Comparison of ENCODE assay signal across 13 mouse cellular contexts in genomic region chr11:73283926-73284325, GRCm38 (mm10). TPM values are rescaled to one million over a fixed set of nuclear protein-coding genes. Genes with fewer than 3 reads are reported as not detected.
DNase-seq lines count a peak whose midpoint lies in the region; ATAC-seq lines count a peak whose summit lies in the region.
"Had no signal": no experiment of that assay in that cellular context is flagged by ENCODE, and none has a peak within 500 bp of the region (broad histone marks: within the 10 kb centered on the region; RNA-seq: fewer than 3 reads in every experiment).

No protein-coding gene starts in this region.

- 31% methylated on average over 1 of the region's 1 CpGs for WGBS in intestine, embryonic 15.5 days
- 24% methylated on average over 1 of the region's 1 CpGs for WGBS in intestine, embryonic 16.5 days

- peaks cover 14% of the 10 kb centered on the region for H3K4me1 ChIP-seq in intestine, embryonic 15.5 days (replicated peaks)
- H3K4me1 ChIP-seq in intestine, embryonic 16.5 days (ENCODE audit: control insufficient read depth, insufficient read depth, low read length), result peaks cover 12% of the 10 kb centered on the region
- H3K4me1 ChIP-seq: liver, embryonic 15.5 days had no signal

- H3K9me3 ChIP-seq in intestine, embryonic 15.5 days, result no peaks in the 10 kb centered on the region
- no peaks in the 10 kb centered on the region for H3K9me3 ChIP-seq in intestine, embryonic 16.5 days (ENCODE audit: control insufficient read depth, low read length)
- H3K9me3 ChIP-seq: liver, embryonic 15.5 days had no signal

- DNase-seq in 3134 (ENCODE audit: extremely low read depth, insufficient read length, low spot score), result peak; percentile 42
- peak; percentile 54 for DNase-seq in NIH3T3 (ENCODE audit: low read depth)
- DNase-seq in lung, postnatal 25 days (ENCODE audit: low spot score), result peak; percentile 3
- DNase-seq in natural killer cell, adult 2 months (ENCODE audit: low spot score in 2 of 2), result no peak
- no peak for DNase-seq in frontal cortex, adult 2 months (ENCODE audit: extremely low spot score in 1 of 2, low spot score in 1 of 2)
- DNase-seq: adrenal gland, postnatal 10 days; midbrain, embryonic 14.5 days had no signal

- H3K27me3 ChIP-seq in intestine, embryonic 15.5 days (replicated peaks), result no peaks in the 10 kb centered on the region
- H3K27me3 ChIP-seq in intestine, embryonic 16.5 days (replicated peaks; ENCODE audit: control insufficient read depth, insufficient read depth, low read length), result no peaks in the 10 kb centered on the region
- H3K27me3 ChIP-seq: liver, embryonic 15.5 days had no signal

- no peak overlapping the region for H3K4me2 ChIP-seq in intestine, embryonic 15.5 days (replicated peaks)
- H3K4me2 ChIP-seq in intestine, embryonic 16.5 days (ENCODE audit: low read depth, low read length), result no peak overlapping the region
- H3K4me2 ChIP-seq: liver, embryonic 15.5 days had no signal

- no peak for ATAC-seq in intestine, embryonic 15.5 days
- ATAC-seq in intestine, embryonic 16.5 days, result no peak

- no peaks in the 10 kb centered on the region for H3K36me3 ChIP-seq in intestine, embryonic 15.5 days
- H3K36me3 ChIP-seq in intestine, embryonic 16.5 days (ENCODE audit: control insufficient read depth, insufficient read depth, low read length), result no peaks in the 10 kb centered on the region
- H3K36me3 ChIP-seq: liver, embryonic 15.5 days had no signal

- H3K27ac ChIP-seq in intestine, embryonic 15.5 days, result 0 out of 2 replicates have a peak overlapping the region, but pooled peaks have one; percentile 15
- no peak overlapping the region for H3K27ac ChIP-seq in intestine, embryonic 16.5 days (ENCODE audit: low read length)
- H3K27ac ChIP-seq: liver, embryonic 15.5 days had no signal

- H3K9ac ChIP-seq in intestine, embryonic 15.5 days, result no peak overlapping the region
- no peak overlapping the region for H3K9ac ChIP-seq in intestine, embryonic 16.5 days (ENCODE audit: low read depth, low read length)
- H3K9ac ChIP-seq: liver, embryonic 15.5 days had no signal

- H3K4me3 ChIP-seq in intestine, embryonic 15.5 days (replicated peaks), result no peak overlapping the region
- no peak overlapping the region for H3K4me3 ChIP-seq in intestine, embryonic 16.5 days (ENCODE audit: low read length)
- H3K4me3 ChIP-seq: liver, embryonic 15.5 days had no signal

RNA-seq across cellular contexts. Expression of gene Trpv3, which starts 16.7 kb away (rescaled TPM):
- 0.04 and 0.10 TPM in 2 replicates for polyA plus RNA-seq in intestine, embryonic 15.5 days (2015; fragmentation: Nextera tagmentation; extraction: Ambion mirVana)
- 0.13 and 0.16 TPM in 2 replicates for polyA plus RNA-seq in intestine, embryonic 16.5 days (2015; fragmentation: Nextera tagmentation; extraction: Ambion mirVana)
- polyA plus RNA-seq in frontal cortex, adult 2 months (2012; rRNA removed), result 0.46 and 0.56 TPM in 2 replicates

RNA-seq across cellular contexts. Expression of gene Aspa, which starts 45.5 kb away (rescaled TPM):
- 0.94 and 1.3 TPM in 2 replicates for polyA plus RNA-seq in intestine, embryonic 15.5 days (2015; fragmentation: Nextera tagmentation; extraction: Ambion mirVana)
- polyA plus RNA-seq in intestine, embryonic 16.5 days (2015; fragmentation: Nextera tagmentation; extraction: Ambion mirVana), result 1.5 and 2.3 TPM in 2 replicates
- 26.8 and 29.9 TPM in 2 replicates for polyA plus RNA-seq in frontal cortex, adult 2 months (2012; rRNA removed)
- polyA plus RNA-seq: limb, embryonic 11.5 days had no signal

RNA-seq across cellular contexts. Expression of gene Gm49340, which starts 45.6 kb away (rescaled TPM):
- polyA plus RNA-seq in intestine, embryonic 15.5 days (2015; fragmentation: Nextera tagmentation; extraction: Ambion mirVana), result not detected in 2 replicates
- not detected in 2 replicates for polyA plus RNA-seq in intestine, embryonic 16.5 days (2015; fragmentation: Nextera tagmentation; extraction: Ambion mirVana)
- not detected in 2 replicates for polyA plus RNA-seq in frontal cortex, adult 2 months (2012; rRNA removed)
- polyA plus RNA-seq: intestine, embryonic 14.5 days; limb, embryonic 11.5 days; midbrain, embryonic 14.5 days; neural tube, embryonic 14.5 days had no signal

RNA-seq across cellular contexts. Expression of gene Spata22, which starts 45.6 kb away (rescaled TPM):
- polyA plus RNA-seq in intestine, embryonic 15.5 days (2015; fragmentation: Nextera tagmentation; extraction: Ambion mirVana), result 0.18 and 0.47 TPM in 2 replicates
- polyA plus RNA-seq in intestine, embryonic 16.5 days (2015; fragmentation: Nextera tagmentation; extraction: Ambion mirVana), result 0.21 and 0.31 TPM in 2 replicates
- polyA plus RNA-seq in frontal cortex, adult 2 months (2012; rRNA removed), result 0.20 TPM in 1 of 2 replicates, not detected in the other
- polyA plus RNA-seq: intestine, embryonic 14.5 days; limb, embryonic 11.5 days; midbrain, embryonic 14.5 days; neural tube, embryonic 14.5 days had no signal

RNA-seq across cellular contexts. Expression of gene Trpv1, which starts 49.8 kb away (rescaled TPM):
- polyA plus RNA-seq in intestine, embryonic 15.5 days (2015; fragmentation: Nextera tagmentation; extraction: Ambion mirVana), result 0.10 TPM in 2 replicates
- polyA plus RNA-seq in intestine, embryonic 16.5 days (2015; fragmentation: Nextera tagmentation; extraction: Ambion mirVana), result 0.12 TPM in 2 replicates
- polyA plus RNA-seq in frontal cortex, adult 2 months (2012; rRNA removed), result 0.36 TPM in 2 replicates
- polyA plus RNA-seq: midbrain, embryonic 14.5 days; neural tube, embryonic 14.5 days had no signal

Comparison
In these comparisons a context has a peak if more than half of its experiments do, and no peak if none do; other contexts are left out.
1. DNase-seq: peak in 3134 (single experiment), NIH3T3 (single experiment) and lung, postnatal 25 days (single experiment); none in natural killer cell, adult 2 months (0 of 2) and frontal cortex, adult 2 months (0 of 2).